Mouse (Mus musculus): ENCODE data around the gene Ccdc146. TPM values are rescaled to one million over a fixed set of nuclear protein-coding genes. Genes with fewer than 3 reads are reported as not detected.
A peak's percentile ranks its signal among the peaks of the same experiment; 100 is the strongest.

Gene Ccdc146
- polyA plus RNA-seq, 1 experiment from 2014 or later = 0.06 TPM

GRCm38 (mm10) chr5:21301011-21301410 is 123.5 kb downstream of the Ccdc146 start:
- no peak overlapping the region for H3K9ac ChIP-seq (replicated peaks)
- H3K9me3 ChIP-seq (ENCODE audit: low read length) = no peaks in the 10 kb centered on the region
- H3K27ac ChIP-seq (ENCODE audit: low read depth) = no peak overlapping the region
- H3K27me3 ChIP-seq (ENCODE audit: insufficient read depth, low read length) = no peaks in the 10 kb centered on the region
- TF ChIP-seq EP300 (IDR thresholded peaks at IDR 0.05; ENCODE audit: low read depth) (no peak), CTCF (IDR thresholded peaks at IDR 0.05; ENCODE audit: low read depth) (no peak)
- 66% methylated on average over 6 of the region's 6 CpGs for WGBS (ENCODE audit: insufficient replicate concordance)
- no peaks in the 10 kb centered on the region for H3K4me1 ChIP-seq (ENCODE audit: insufficient read depth)
- no peak overlapping the region for H3K4me3 ChIP-seq (ENCODE audit: low read depth, low read length)
- no peak overlapping the region for H3K4me2 ChIP-seq (ENCODE audit: low read depth, low read length)
- DNase-seq (no peak), ATAC-seq (no peak)
- H3K36me3 ChIP-seq (replicated peaks; ENCODE audit: insufficient read depth, low read length) = no peaks in the 10 kb centered on the region

GRCm38 (mm10) chr5:21300058-21300457 is 124.4 kb downstream of the Ccdc146 start:
- TF ChIP-seq CTCF (IDR thresholded peaks at IDR 0.05; ENCODE audit: low read depth) (no peak), EP300 (IDR thresholded peaks at IDR 0.05; ENCODE audit: low read depth) (no peak)

GRCm38 (mm10) chr5:21299076-21299755 is 125.3 kb downstream of the Ccdc146 start:
- Histone ChIP-seq H3K4me2 (ENCODE audit: low read depth, low read length) (no peak overlapping the region), H3K27ac (ENCODE audit: low read depth) (no peak overlapping the region), H3K9ac (replicated peaks) (no peak overlapping the region), H3K4me3 (ENCODE audit: low read depth, low read length) (no peak overlapping the region), H3K27me3 (ENCODE audit: insufficient read depth, low read length) (no peaks in the 10 kb centered on the region), H3K36me3 (replicated peaks; ENCODE audit: insufficient read depth, low read length) (no peaks in the 10 kb centered on the region), H3K9me3 (ENCODE audit: low read length) (no peaks in the 10 kb centered on the region), H3K4me1 (ENCODE audit: insufficient read depth) (no peaks in the 10 kb centered on the region)
- ATAC-seq (no peak), DNase-seq (no peak)
- no peak for TF ChIP-seq CTCF (IDR thresholded peaks at IDR 0.05; ENCODE audit: low read depth)
- TF ChIP-seq EP300 (IDR thresholded peaks at IDR 0.05; ENCODE audit: low read depth) = no peak
- 74% methylated on average over 21 of the region's 21 CpGs for WGBS (ENCODE audit: insufficient replicate concordance)

More at GRCm38 (mm10) chr5:21300058-21300457, 124.4 kb downstream of the Ccdc146 start:
- Histone ChIP-seq H3K27me3 (ENCODE audit: insufficient read depth, low read length) (no peaks in the 10 kb centered on the region), H3K36me3 (replicated peaks; ENCODE audit: insufficient read depth, low read length) (no peaks in the 10 kb centered on the region), H3K4me1 (ENCODE audit: insufficient read depth) (no peaks in the 10 kb centered on the region), H3K4me2 (ENCODE audit: low read depth, low read length) (no peak overlapping the region), H3K9ac (replicated peaks) (no peak overlapping the region), H3K27ac (ENCODE audit: low read depth) (no peak overlapping the region), H3K4me3 (ENCODE audit: low read depth, low read length) (no peak overlapping the region), H3K9me3 (ENCODE audit: low read length) (no peaks in the 10 kb centered on the region)
- WGBS (ENCODE audit: insufficient replicate concordance) = 79% methylated on average over 3 of the region's 3 CpGs
- ATAC-seq (no peak), DNase-seq (no peak)

DNA sequence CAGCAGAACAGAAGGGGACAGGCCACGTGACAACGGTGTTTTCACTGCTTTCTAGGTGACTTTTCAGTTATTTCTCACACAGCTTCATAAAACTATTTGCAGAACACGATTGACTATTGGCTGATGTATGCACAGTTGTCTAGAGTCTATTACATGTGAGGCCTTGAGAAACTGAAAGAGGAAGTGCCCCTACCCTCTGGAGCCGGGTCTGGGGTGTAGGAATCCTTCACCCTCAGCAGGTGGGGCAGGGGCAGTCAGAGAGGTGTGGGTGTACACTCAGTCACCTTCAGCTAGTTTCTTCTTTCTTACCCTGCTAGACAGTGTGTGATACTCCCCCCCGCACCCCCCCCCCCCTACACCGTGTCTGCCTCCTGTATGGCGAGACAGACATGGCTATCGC is 128.8 kb downstream of the Ccdc146 start:
- Histone ChIP-seq H3K27me3 (ENCODE audit: insufficient read depth, low read length) (no peaks in the 10 kb centered on the region), H3K36me3 (replicated peaks; ENCODE audit: insufficient read depth, low read length) (no peaks in the 10 kb centered on the region), H3K9ac (replicated peaks) (no peak overlapping the region), H3K4me3 (ENCODE audit: low read depth, low read length) (no peak overlapping the region), H3K9me3 (ENCODE audit: low read length) (no peaks in the 10 kb centered on the region), H3K4me1 (ENCODE audit: insufficient read depth) (no peaks in the 10 kb centered on the region), H3K4me2 (ENCODE audit: low read depth, low read length) (no peak overlapping the region), H3K27ac (ENCODE audit: low read depth) (no peak overlapping the region)
- DNase-seq (no peak), ATAC-seq (no peak)
- 76% methylated on average over 8 of the region's 8 CpGs for WGBS (ENCODE audit: insufficient replicate concordance)
- no peak for TF ChIP-seq CTCF (IDR thresholded peaks at IDR 0.05; ENCODE audit: low read depth)
- TF ChIP-seq EP300 (IDR thresholded peaks at IDR 0.05; ENCODE audit: low read depth) = no peak

- no peaks in the 10 kb centered on the region for H3K27me3 ChIP-seq (ENCODE audit: insufficient read depth, low read length)
- DNase-seq (no peak), ATAC-seq (no peak)
- no peak overlapping the region for H3K4me3 ChIP-seq (ENCODE audit: low read depth, low read length)
- H3K4me2 ChIP-seq (ENCODE audit: low read depth, low read length) = no peak overlapping the region
- WGBS (ENCODE audit: insufficient replicate concordance) = 78% methylated on average over 8 of the region's 8 CpGs
- H3K9ac ChIP-seq (replicated peaks) = no peak overlapping the region
- no peaks in the 10 kb centered on the region for H3K9me3 ChIP-seq (ENCODE audit: low read length)
- no peaks in the 10 kb centered on the region for H3K4me1 ChIP-seq (ENCODE audit: insufficient read depth)
- TF ChIP-seq CTCF (IDR thresholded peaks at IDR 0.05; ENCODE audit: low read depth) = no peak
- no peak for TF ChIP-seq EP300 (IDR thresholded peaks at IDR 0.05; ENCODE audit: low read depth)
- H3K27ac ChIP-seq (ENCODE audit: low read depth) = no peak overlapping the region
- no peaks in the 10 kb centered on the region for H3K36me3 ChIP-seq (replicated peaks; ENCODE audit: insufficient read depth, low read length)
Measured at GRCm38 (mm10) chr5:21290594-21290993, 133.9 kb downstream of the Ccdc146 start.

GRCm38 (mm10) chr5:21288658-21289435 is 135.6 kb downstream of the Ccdc146 start:
- 53% methylated on average over 7 of the region's 7 CpGs for WGBS (ENCODE audit: insufficient replicate concordance)
- no peak for TF ChIP-seq CTCF (IDR thresholded peaks at IDR 0.05; ENCODE audit: low read depth)
- Histone ChIP-seq H3K27ac (ENCODE audit: low read depth) (no peak overlapping the region), H3K9ac (replicated peaks) (no peak overlapping the region), H3K27me3 (ENCODE audit: insufficient read depth, low read length) (no peaks in the 10 kb centered on the region), H3K4me1 (ENCODE audit: insufficient read depth) (no peaks in the 10 kb centered on the region), H3K4me2 (ENCODE audit: low read depth, low read length) (no peak overlapping the region), H3K4me3 (ENCODE audit: low read depth, low read length) (no peak overlapping the region), H3K9me3 (ENCODE audit: low read length) (no peaks in the 10 kb centered on the region), H3K36me3 (replicated peaks; ENCODE audit: insufficient read depth, low read length) (no peaks in the 10 kb centered on the region)
- DNase-seq (no peak), ATAC-seq (0 out of 2 replicates have a peak, but pooled peaks have one; percentile 19)

Data from liver, postnatal 0 days (tissue).